Mouse (Mus musculus) kidney, adult 18-20 months (tissue): ENCODE measurements around the gene Tmc2.

Experiments
- DNase-seq: peaks from one replicate; pipeline ENCODE4 v3.0.0; 2021

Tmc2 gene

DNA sequence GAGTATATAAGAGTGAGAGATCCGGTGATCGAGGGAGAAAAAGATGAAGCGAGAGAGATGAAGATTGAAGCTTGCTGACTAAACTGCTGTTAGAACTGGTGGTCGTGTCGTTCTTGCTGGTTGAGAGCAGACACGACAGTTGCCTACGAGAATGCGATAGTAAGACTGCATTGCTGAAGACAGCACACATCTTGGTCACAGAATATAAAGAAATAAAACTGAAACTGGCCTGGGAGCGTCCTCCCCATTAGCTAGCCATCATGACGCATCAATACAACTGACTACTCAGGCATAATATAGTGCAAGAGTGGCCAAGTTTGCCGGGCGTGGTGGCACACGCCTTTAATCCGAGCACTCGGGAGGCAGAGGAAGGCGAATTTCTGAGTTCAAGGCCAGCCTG is at the start of gene Tmc2:
Tmc2 (plus strand) TSS at position 301 of the 400 bp plus-strand sequence.
- no peak for DNase-seq

DNA sequence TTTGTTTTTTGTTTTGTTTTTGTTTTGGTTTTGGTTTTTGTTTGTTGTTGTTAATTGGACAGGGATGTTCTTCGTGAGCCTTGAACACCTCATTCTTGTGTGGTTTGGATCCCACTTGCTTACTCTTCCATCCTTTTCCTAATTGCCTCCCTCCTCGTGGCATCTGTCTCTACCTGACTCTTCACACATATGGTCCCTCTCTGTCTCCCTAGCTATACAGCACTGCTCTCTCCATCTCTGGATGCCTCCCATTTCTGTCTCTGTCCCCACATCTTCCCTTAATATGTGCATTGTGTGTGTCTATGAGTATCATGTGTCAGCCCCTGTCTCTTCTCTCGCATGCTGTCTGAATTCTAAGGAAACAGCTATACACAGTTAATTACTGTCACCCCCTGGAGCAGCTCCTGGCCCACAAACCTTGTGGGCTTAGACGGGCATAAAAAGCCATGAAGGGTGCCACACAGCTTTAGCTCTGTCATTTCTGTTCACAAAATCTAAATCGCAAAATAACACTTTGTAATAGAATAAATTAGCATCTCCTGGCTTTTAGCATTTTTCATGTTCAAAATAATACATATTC is 48.8 kb upstream of the Tmc2 start:
- DNase-seq: no peak

DNA sequence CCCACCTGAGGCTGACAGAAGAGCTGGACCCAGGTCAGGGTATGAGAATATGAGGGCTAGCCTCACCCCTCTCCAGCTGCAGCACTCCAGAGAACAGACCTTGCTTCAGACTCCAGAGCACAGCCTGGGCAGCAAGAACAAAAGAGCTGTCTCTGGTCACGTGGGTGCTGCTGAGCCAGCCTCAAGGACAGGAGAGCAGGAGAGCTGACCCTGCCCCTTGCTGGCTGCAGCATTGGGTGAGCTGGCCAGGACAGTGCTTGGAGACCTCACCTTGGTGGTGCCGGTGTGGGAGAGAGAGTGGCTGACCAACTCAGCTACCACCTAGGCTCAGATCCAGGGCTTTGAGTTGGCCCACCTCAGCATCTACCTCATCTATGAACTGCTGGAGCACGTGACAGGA is 39.8 kb upstream of the Tmc2 start:
- no peak for DNase-seq

DNA sequence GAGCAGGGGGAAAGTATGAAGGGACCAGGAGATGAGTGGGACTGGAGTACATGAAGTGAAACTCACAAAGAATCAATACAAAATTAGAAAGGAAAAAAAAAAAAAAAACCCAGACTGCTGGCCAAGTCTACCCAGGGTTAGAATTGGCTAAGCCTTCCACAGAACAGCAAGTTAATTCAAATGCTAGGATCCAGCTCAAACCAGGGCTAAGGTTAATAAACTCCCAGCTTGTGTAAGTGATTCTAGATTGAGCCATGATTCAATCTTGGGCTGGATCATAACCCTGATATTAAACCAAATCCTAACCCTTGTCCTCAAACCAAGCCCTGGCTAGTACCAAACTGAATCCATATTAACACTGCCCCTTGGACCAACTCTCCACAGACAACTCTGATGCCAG is 39.1 kb upstream of the Tmc2 start:
- no peak for DNase-seq

DNA sequence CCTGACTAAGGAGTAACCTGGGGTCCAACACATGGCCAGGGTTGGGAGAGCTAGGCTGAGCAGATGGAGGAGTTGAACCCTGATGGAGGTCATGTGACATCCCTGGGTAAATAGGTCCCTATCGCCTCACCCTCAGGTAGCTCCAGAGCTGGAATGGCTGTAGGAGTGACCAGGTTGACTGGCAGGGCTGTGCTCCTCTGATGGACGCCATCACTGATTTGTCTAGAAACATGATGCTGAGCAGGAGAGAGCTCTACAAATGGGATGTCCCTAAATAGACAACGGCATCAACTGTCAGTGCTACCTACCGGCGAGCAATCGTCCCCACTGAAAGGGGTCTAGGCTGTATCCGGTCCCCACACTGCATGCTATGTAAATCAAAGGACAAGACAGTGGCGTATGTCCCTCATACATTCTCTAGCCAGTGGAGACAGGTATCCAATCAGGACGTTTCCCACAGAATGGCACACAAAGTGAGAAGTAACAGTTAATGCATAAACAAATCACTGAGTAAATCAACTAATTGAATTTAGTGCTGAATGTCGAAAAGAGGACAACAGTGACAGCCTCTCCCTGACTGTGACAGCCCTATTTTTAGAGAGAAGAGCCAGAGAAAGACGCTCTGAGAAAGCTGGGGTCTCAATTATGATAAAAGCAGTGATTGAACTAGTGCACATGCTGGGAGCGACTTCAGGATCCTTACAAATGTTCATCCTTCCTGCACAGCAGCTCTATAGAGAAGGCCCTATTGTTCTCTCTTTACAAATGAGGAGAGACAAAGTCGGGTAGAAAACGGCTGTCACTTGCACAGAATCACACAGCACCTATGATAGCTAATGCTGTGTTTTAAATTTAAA is 37.5 kb upstream of the Tmc2 start:
- DNase-seq: no peak

DNA sequence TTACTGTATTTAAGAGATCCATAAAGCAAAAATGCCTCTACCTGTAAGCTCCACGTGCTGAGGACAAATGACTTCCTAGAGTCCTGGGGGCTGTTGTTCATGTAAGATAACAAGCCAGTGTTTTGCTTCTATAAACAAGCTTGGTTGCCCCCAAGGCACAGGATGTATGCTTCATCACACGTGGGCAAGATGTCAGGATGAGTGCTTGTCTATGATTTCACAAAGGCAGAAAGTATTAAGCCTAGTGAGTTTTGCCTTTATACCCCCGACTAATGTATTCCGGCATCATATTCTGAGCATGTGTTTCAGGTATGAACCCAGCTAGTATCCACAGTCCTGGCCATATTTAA is 36.9 kb upstream of the Tmc2 start:
- no peak for DNase-seq

DNA sequence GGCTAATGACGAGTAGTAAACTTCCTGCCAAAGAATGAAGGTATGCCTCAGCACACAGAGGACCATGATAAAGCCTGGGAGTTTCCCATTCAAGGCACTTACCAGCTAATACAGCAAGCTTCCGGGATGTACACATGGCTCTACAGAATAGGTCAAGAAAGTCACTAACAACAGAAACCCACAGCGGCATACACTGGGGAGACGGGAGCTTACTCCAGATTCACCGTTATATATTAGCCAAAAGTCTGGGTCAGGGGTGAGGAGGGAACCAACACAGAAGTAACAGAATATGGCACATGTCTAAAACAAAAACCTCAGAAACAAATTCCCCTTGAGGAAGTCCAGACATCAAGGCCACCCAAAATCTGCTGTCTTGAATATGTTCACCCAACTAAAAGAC is 32.3 kb upstream of the Tmc2 start:
- DNase-seq: no peak

DNA sequence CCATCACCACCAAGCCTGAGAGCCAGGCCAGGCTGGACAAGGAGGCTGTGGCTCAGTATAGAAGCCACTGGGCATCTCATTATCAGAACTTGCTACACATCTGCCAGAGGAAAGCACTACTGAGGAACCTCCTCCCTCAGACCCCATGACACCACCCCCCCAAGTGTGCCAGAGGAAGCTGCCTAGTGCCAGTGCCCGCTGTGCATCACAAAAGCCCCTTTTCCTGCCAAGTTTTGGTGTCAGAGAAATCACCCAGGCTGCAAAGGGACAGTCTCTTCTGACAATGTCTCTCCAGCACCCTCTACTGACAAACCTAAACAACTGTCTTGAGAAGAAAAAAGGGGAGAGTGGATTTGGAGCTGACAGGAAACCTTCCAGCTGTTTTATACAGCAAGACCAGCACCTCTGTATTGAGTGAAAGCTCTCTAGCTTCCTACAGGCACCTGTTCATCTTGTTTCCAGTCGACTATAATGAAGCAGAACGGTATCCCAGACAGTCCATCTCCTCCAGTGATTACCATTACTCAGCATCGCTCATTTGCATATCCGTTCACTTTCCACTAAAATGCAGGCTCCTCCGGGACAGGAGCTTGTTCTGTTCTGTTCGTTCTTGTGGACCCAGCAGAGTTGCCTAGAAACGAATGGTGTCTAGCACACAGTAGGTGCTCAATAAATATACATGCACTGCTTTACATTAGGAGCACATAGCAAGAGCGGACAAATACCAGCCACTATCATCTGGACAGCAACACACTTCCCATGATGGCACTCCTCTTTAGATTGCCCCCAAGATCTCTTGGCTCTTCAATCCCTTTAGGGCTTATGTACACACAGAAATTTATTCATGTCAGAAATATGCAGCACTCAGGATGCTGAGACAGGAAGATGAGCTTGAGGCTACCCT is 28.4 kb upstream of the Tmc2 start:
- DNase-seq: peak; percentile 11

DNA sequence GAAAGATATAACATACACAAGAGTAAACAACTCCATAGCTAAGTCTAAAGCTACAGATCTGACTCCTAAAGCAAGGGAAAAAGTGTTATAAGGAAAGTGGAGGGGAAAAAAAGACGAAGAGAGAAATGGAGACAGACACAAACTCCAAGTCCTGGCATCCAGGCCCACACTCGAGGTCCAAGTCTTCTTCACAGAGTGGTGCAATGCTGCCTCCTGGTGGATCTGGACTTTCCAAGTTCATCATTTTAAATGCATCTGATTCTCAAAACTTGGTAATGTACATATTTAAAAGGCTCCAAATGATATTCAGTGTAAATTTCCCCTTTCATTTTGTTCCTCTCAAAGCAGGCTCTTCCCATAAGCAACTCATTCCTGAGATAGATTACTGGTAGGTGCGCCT is 27.1 kb upstream of the Tmc2 start:
- DNase-seq: peak; percentile 39

DNA sequence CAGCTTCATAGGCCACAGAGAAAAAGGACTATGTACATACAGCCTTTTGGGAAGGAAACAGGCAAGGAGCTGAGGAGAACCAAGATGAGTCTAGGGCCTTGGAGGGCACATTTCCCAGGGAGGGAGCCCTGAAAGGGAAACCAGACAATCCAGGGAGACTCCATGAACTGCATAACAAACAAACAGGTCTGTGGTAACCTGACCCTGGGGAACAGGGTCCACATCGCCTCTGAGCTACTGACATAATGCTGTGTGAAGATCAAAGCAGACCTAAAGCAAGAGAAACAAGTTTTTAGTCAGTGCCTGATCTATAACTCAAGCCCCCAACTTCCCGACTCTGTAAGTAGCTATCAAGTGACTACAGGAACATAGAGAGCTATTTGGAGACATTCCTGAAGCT is 23.3 kb upstream of the Tmc2 start:
- no peak for DNase-seq

DNA sequence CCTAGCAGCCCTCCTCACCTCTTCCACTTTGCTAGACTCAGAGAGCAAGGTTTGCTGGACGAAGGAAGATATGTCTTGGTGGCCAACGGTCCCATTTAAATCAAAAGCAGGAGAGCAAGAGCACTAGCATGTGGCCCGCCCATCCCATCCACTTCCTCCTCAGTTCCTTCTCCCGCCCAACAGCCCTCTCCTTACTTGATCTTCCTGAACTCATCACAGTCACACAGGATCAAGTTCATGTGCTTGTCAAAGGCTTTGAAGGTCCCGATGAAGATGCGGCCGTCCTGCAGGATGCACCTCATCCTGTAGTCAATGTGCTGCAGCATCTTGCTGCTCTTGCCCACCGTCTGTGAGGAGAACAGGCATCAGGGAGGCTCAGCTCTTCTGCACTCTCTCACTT is 18.2 kb upstream of the Tmc2 start:
- DNase-seq: no peak

DNA sequence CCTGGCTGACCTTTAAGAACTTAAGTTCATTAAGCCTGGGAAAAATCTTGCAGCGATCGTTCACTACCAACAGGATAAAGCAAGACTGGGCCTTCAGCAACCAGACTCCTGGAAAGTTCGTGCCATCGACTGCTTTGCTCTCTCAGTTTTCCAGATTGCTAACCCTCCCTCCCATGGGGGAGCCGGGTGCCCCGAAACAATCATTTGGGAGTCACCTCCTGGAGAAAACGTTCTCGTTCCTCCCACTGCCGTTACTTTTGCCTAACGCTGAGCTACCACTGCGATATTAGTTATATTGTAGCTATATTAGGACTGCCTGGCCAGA is 16.7 kb upstream of the Tmc2 start:
- DNase-seq: no peak

DNA sequence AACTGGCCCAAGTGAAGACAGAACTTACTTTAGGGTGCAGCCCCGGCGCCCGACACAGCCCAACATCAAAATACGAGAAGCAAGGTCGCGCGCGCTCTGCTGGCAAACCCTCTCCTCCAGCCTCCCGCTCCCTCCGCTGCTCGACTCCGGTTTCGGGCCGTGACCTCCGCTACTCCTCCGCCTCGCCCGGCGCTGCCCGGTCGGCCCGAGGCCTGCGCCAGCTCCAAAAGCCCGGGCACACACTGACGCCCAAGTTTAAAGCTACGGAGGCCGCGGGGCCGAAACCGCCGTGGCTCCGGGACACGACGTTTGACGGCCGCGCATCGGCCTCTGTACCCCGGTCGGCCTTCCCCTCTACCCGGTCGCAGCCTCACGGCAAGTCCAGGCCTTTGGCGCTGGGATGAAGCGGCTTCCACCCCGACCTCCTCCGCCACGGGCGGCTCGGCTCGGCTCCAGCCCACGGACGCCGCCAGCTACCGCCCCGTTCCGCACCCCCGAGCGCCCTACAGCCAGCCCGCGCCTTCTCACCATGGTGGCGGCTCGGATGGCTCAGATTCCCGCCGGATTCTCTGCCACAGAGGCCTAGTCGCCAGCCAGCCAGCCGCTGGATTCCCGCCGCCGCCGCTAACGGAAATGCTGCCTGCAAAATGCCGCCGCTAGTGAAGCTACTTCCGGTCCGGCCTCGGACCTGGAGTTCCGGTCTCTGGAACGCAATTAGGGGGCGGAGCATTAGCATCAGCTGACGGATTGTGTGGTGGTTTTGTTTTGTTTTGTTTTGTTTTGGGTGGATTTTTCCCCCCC is 16.1 kb upstream of the Tmc2 start, which contains the start of gene Snrpb:
Snrpb (minus strand) TSS at position 698 of the 801 bp plus-strand sequence.
- DNase-seq: peak; percentile 92

DNA sequence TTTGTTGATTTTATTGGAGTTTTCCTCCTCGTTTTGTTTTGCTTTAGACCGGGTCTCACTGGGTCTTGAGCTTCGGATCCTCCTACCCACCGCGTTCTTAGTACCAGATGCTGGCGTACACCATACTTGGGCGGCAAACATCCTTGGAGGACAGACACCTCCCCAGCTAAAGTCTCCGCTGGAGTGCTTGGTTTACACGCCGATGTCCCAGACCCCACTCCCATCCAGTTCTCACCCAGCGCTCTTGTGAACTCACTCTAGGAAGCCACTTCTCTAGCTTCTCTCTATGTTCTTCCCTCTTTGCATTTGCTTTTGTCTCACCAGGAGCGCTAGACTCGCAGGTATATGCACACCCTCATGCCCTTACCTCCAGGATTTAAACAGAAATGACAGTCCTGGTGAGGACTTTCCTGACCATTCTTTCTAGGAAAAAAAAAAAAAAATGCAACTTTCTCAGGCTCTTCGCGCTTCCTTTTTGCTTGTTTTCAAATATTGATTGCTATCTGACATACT is 15.4 kb upstream of the Tmc2 start:
- DNase-seq: no peak

DNA sequence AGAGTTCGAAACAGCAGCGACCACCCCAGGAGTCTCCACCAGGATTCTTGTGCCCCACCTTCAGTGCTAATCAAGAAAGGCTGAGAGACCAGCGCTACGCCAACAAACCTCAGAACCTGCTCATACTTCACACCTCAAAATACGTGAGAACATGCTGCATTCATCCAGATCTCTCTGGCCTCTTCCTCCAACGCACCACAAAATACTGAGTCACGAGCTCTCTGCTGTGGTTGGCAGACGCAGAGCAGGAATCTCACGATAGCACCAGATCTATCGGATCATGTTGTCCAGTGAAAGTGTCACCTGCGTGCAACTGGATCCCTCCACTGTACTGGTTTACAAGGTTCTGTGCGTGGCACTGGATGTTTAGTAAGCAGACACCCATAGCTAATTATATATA is 6.6 kb upstream of the Tmc2 start:
- DNase-seq: no peak

DNA sequence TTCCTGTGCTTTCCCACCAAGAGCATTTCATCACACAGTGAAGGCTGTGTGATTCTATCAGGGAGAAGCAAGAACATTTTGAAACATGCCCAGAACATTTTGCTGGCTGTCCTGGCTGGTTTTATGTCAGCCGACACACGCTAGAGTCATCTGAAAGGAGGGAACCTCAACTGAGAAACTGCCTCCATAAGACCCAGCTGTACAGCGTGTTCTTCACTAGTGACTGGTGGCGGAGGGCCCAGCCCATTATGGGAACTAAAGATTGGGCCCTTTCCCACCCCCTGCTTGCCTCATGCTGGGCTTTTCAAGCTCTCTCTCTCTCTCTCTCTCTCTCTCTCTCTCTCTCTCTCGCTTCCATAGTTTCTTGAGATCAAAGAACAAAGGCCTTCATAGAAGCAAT is 6.0 kb downstream of the Tmc2 start:
- DNase-seq: no peak

DNA sequence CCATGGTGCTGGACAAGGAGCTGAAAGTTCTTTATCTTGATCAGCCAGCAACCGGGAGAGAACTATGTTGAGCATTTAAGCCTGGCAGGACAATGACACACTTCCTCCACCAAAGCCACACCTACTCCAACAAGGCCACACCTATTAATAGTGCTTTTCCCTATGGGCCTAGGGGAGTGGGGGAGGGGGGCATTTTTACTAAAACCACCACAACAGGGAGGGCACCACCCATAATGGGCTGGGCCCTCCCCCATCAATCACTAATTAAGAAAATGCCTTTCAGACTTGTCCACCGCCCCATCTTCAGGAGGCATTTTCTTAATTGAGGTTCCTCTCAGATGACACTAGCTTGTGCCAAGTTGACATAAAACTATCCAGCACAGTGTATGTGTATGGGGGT is 12.4 kb downstream of the Tmc2 start:
- no peak for DNase-seq

DNA sequence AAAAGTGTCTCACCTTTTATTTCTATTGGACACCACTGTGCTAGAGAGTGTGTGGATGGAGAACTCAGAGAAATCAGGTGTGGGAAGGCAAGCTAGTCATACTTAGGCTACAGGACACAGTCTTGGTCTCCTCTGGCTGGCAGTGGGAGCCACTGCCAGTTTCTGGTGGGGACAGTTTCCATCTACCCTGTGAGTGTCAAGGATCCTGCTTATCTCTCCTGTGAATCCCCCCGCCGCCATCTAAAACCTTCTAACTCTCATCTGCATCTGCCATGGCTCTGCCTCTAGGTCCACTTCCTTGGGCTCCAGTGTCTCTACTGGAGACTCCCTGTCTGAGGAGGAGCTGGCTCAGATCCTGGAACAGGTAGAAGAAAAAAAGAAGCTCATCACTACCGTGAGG is 13.0 kb downstream of the Tmc2 start:
- no peak for DNase-seq

DNA sequence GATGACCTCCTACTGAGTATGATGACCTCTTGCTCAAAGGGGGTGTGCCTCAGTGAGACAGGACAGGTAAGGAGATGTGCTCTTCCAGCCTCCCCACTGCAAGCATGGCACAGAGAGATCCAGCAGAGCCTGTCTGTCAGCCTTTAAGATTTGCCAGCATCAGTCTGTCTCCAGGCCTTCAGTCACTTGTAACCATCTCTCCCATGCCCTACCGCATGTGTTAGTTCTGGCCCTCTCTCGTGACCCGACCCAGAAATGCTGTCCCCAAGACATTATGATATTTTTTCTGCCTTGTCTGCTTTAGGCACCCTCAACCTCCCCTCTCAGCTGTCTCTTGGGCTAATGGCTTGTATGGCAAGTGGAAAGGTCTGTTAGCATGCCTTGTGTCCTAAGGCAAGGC is 14.6 kb downstream of the Tmc2 start:
- DNase-seq: no peak

DNA sequence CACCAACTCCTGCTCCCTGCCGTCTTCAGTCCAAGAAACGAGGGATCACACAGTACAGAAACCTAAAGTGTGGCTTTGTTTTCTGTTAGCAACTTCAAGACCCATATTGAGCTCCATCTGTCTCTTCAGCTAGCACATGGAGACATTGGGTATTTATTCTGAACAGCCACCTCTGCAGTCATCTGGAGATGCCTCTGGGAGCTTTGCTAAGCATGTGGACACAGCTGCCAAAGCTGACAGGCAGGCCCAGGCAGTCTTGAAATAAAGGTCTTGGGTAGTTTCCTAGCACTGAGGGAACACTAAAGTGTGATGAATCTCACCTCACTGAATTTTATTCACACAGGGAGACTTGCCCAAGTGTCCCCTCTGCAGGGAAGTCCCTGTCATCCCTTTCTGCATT is 16.6 kb downstream of the Tmc2 start:
- DNase-seq: no peak

DNA sequence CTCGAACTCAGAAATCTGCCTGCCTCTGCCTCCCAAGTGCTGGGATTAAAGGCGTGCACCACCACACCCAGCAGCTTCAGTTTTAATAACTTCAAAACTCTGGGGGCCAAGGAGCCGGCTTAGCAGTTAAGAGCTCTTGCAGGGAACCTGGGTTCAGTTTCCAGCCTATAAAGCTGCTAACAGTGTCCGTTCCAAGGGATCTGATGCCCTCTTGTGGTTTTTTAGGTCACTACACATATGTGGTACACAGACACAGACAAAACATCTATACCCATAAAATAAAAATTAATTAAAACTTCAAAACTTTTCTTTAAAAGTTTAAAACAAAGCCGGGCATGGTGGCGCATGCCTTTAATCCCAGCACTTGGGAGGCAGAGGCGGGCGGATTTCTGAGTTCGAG is 51.9 kb downstream of the Tmc2 start:
- peak; percentile 21 for DNase-seq

DNA sequence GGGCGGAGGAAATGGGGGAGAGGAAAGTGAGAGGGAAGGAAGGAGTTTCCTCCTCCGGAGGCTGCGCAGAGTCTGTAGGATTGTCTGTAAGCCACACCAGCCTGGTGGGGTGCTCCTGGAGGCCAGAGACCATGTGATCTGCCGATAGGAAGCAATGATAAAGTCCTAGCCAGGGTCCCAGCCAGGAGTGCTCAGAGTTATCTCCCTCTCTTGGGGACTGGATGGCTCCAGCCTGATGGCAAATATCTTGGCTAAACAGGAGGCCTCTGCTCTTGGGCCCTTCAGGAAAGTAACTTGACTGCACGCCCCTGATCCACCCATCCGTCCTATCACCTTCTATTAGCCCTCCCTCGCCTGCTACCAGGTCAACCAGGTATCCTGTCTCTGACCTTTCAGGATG is 53.2 kb downstream of the Tmc2 start:
- no peak for DNase-seq

DNA sequence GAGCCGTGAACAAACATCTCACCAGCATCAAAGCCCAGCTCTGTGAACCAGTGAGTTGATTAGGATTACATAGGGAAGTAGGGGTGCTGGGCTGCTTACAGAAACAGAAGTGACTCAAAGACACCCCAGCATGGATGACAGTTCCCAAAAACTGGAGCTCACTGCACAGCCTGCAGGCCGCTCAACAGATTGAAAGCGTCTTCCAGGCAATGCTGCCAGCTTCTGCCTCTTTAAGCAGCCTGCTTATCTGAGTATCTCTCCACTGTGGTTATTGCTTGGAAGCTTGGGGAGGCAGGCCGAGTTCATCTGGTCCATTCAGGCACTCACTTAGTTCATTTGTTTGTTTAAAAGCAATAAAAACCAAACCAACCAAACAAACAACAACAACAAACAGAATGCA is 61.8 kb downstream of the Tmc2 start:
- no peak for DNase-seq
